Mouse (Mus musculus): ENCODE measurements at regions not wholly inside any gene's neighbourhood (a gene's known extent, or its start where the extent isn't known, plus 50 kb on each side); places are given as distances from the start of the nearest gene placed in this dataset.

- TF ChIP-seq TCF3 (IDR thresholded peaks at IDR 0.05; ENCODE audit: insufficient read length, low read depth), result no peak
- no peak for TF ChIP-seq TCF12 (IDR thresholded peaks at IDR 0.05; ENCODE audit: insufficient read depth, poor library complexity, severe bottlenecking)
- no peak for TF ChIP-seq POLR2A (IDR thresholded peaks at IDR 0.05; ENCODE audit: insufficient read length, low read depth)
- TF ChIP-seq MYOG (IDR thresholded peaks at IDR 0.05; ENCODE audit: control insufficient read depth in 1 of 3, insufficient read depth in 1 of 3, insufficient read length in 2 of 3, low read depth in 2 of 3), result no peak
- TF ChIP-seq USF1 (IDR thresholded peaks at IDR 0.05; ENCODE audit: low read depth), result no peak
- TF ChIP-seq MAX (IDR thresholded peaks at IDR 0.05; ENCODE audit: low read depth), result no peak
- TF ChIP-seq POLR2AphosphoS2 (IDR thresholded peaks at IDR 0.05; ENCODE audit: insufficient read length, low read depth), result no peak
- no peak for TF ChIP-seq E2F4 (IDR thresholded peaks at IDR 0.05; ENCODE audit: insufficient read depth)
Measured at GRCm38 (mm10) chr9:47242526-47242925, 244.0 kb downstream of the Gm4791 start.

Measured in myocyte (in vitro differentiated cells).